Mouse (Mus musculus) lung, embryonic 14.5 days (tissue): ENCODE data around the gene Selenos. TPM values are rescaled to one million over a fixed set of nuclear protein-coding genes. Genes with fewer than 3 reads are reported as not detected.
A peak's percentile ranks its signal among the peaks of the same experiment; 100 is the strongest.

Source experiments
- ATAC-seq: fragments of 200-750 bp; cut with Nextera tagmentation; 2 replicates; pipeline ENCODE4 v1.8.0; 2017; ENCODE audit warnings: mild to moderate bottlenecking, moderate TSS enrichment, moderate library complexity; ENCODE audit not compliant: insufficient read depth
- DNase-seq: peaks from one replicate; pipeline ENCODE4 v3.0.0-alpha.2; 2015
- H3K27ac ChIP-seq: fragments of 300-500 bp; sonication (generic); 2 replicates; pipeline ENCODE4 v1.5.1; 2014; ENCODE audit warnings: low read depth, mild to moderate bottlenecking, moderate library complexity
- H3K27me3 ChIP-seq: fragments of 300-500 bp; sonication (generic); 2 replicates; pipeline ENCODE4 v1.6.1; 2014; ENCODE audit warnings: low read length, control low read depth; ENCODE audit not compliant: insufficient read depth
- H3K36me3 ChIP-seq: fragments of 300-500 bp; sonication (generic); 2 replicates; pipeline ENCODE4 v1.6.1; 2014; ENCODE audit warnings: control low read depth; ENCODE audit not compliant: insufficient read depth
- H3K4me1 ChIP-seq: fragments of 300-500 bp; sonication (generic); 2 replicates; pipeline ENCODE4 v1.6.1; 2014; ENCODE audit warnings: antibody characterized with exemption, control low read depth; ENCODE audit not compliant: insufficient read depth
- H3K4me2 ChIP-seq: fragments of 300-500 bp; sonication (generic); 2 replicates; pipeline ENCODE4 v1.6.1; 2014; ENCODE audit warnings: mild to moderate bottlenecking
- H3K4me3 ChIP-seq: fragments of 300-500 bp; sonication (generic); 2 replicates; pipeline ENCODE4 v1.5.1; 2014; ENCODE audit warnings: low read depth, low read length
- H3K9ac ChIP-seq: fragments of 300-500 bp; sonication (generic); 2 replicates; pipeline ENCODE4 v1.6.1; 2014
- H3K9me3 ChIP-seq: fragments of 300-500 bp; sonication (generic); 2 replicates; pipeline ENCODE4 v1.6.1; 2016; ENCODE audit warnings: low read depth, low read length, control low read depth
- CTCF ChIP-seq: IDR thresholded peaks from 2 replicates; pipeline ENCODE4 v1.5.1; 2016; ENCODE audit warnings: antibody characterized with exemption, low read depth
- WGBS: fragments of 180-500 bp; shearing (Covaris S2); extraction: QIAGEN DNeasy Blood & Tissue Kit; methylation state at CpG from one replicate; pipeline ENCODE4 v1.1.7; 2014; 5-methylcytosine and 5-hydroxymethylcytosine counted together
- polyA plus RNA-seq: library from polyadenylated mRNA; unstranded; fragments of >200 nt; fragmentation: Nextera tagmentation; extraction: Ambion mirVana; gene quantifications from 2 replicates; pipeline ENCODE4 v1.2.1, GENCODE M21; 2014

The Selenos gene
- polyA plus RNA-seq, 1 experiment from 2014 or later, result 95.3 TPM

- no peak within 1 kb of the TSS for H3K27ac ChIP-seq
- peaks cover 3% of the 10 kb centered on the region; the same call in 1 of the 2 replicates for H3K4me1 ChIP-seq
- TF ChIP-seq CTCF, result no peak
- H3K4me3 ChIP-seq, result peak within 1 kb of the TSS; percentile 92
- H3K9ac ChIP-seq, result peak within 1 kb of the TSS; percentile 96; the same call in 1 of the 2 replicates
- peaks cover 16% of the 10 kb centered on the region for H3K36me3 ChIP-seq
- 71% methylated on average over 1 of the region's 1 CpGs for WGBS
- no peak for DNase-seq
- H3K27me3 ChIP-seq, result no peaks in the 10 kb centered on the region
- no peak for ATAC-seq
- peak within 1 kb of the TSS; percentile 94 for H3K4me2 ChIP-seq
- H3K9me3 ChIP-seq, result no peaks in the 10 kb centered on the region
Measured at GRCm38 (mm10) chr7:66058703-66059102, 20.7 kb upstream of the Selenos start, which contains the start of gene Snrpa1. Snrpa1 (plus strand) TSS chr7:66059003.

- H3K9ac ChIP-seq, result peak overlapping the region; percentile 96
- DNase-seq (peak; percentile 94), ATAC-seq (peak; percentile 97)
- WGBS, result under 1% methylated on average over 64 of the region's 64 CpGs
- H3K9me3 ChIP-seq, result no peaks in the 10 kb centered on the region
- peak overlapping the region; percentile 94 for H3K4me2 ChIP-seq
- peak overlapping the region; percentile 75 for H3K27ac ChIP-seq
- peaks cover 30% of the 10 kb centered on the region for H3K36me3 ChIP-seq
- H3K4me1 ChIP-seq, result peaks cover 3% of the 10 kb centered on the region; the same call in 1 of the 2 replicates
- H3K27me3 ChIP-seq, result no peaks in the 10 kb centered on the region
- TF ChIP-seq CTCF, result peak; percentile 26; the same call in 1 of the 2 replicates
- peak overlapping the region; percentile 92 for H3K4me3 ChIP-seq
Measured at GRCm38 (mm10) chr7:66060066-66060956, 19.1 kb upstream of the Selenos start.

- peak overlapping the region; percentile 96 for H3K9ac ChIP-seq
- TF ChIP-seq CTCF, result no peak
- no peak for ATAC-seq
- peak; percentile 10 for DNase-seq
- H3K4me2 ChIP-seq, result peak overlapping the region; percentile 94
- no peaks in the 10 kb centered on the region for H3K9me3 ChIP-seq
- H3K36me3 ChIP-seq, result peaks cover 36% of the 10 kb centered on the region
- peak overlapping the region; percentile 75; the same call in 1 of the 2 replicates for H3K27ac ChIP-seq
- WGBS, result 2% methylated on average over 14 of the region's 14 CpGs
- H3K4me1 ChIP-seq, result peaks cover 3% of the 10 kb centered on the region; the same call in 1 of the 2 replicates
- no peaks in the 10 kb centered on the region for H3K27me3 ChIP-seq
- peak overlapping the region; percentile 92 for H3K4me3 ChIP-seq
Measured at GRCm38 (mm10) chr7:66061057-66061456, 18.4 kb upstream of the Selenos start.

GRCm38 (mm10) chr7:66076411-66076810, 3.0 kb upstream of the Selenos start:
- Histone ChIP-seq H3K9me3 (no peaks in the 10 kb centered on the region), H3K4me3 (no peak overlapping the region), H3K9ac (no peak overlapping the region), H3K27me3 (no peaks in the 10 kb centered on the region), H3K4me1 (peaks cover 8% of the 10 kb centered on the region; the same call in 1 of the 2 replicates), H3K27ac (no peak overlapping the region), H3K4me2 (no peak overlapping the region), H3K36me3 (peaks cover 62% of the 10 kb centered on the region)
- TF ChIP-seq CTCF, result no peak
- DNase-seq (peak; percentile 76), ATAC-seq (no peak)
- WGBS, result 79% methylated on average over 2 of the region's 2 CpGs

GRCm38 (mm10) chr7:66080231-66080613, 773 bp downstream of the Selenos start:
- peak overlapping the region; percentile 80 for H3K9ac ChIP-seq
- no peaks in the 10 kb centered on the region for H3K9me3 ChIP-seq
- WGBS, result 31% methylated on average over 5 of the region's 5 CpGs
- 0 out of 2 replicates have a peak, but pooled peaks have one; percentile 21 for TF ChIP-seq CTCF
- H3K27me3 ChIP-seq, result no peaks in the 10 kb centered on the region
- H3K4me2 ChIP-seq, result peak overlapping the region; percentile 80
- peak overlapping the region; percentile 78 for H3K4me3 ChIP-seq
- peaks cover 63% of the 10 kb centered on the region for H3K36me3 ChIP-seq
- peak; percentile 37 for DNase-seq
- H3K4me1 ChIP-seq, result peaks cover 8% of the 10 kb centered on the region; the same call in 1 of the 2 replicates
- H3K27ac ChIP-seq, result peak overlapping the region; percentile 91
- ATAC-seq, result no peak

- Histone ChIP-seq H3K9me3 (no peaks in the 10 kb centered on the region), H3K4me1 (peaks cover 8% of the 10 kb centered on the region; the same call in 1 of the 2 replicates), H3K27ac (no peak overlapping the region), H3K9ac (no peak overlapping the region), H3K36me3 (peaks cover 75% of the 10 kb centered on the region), H3K4me2 (no peak overlapping the region), H3K27me3 (no peaks in the 10 kb centered on the region), H3K4me3 (no peak overlapping the region)
- DNase-seq, result no peak
- no peak for ATAC-seq
- WGBS, result 83% methylated on average over 6 of the region's 6 CpGs
- no peak for TF ChIP-seq CTCF
Measured at GRCm38 (mm10) chr7:66083757-66084156, 4.3 kb downstream of the Selenos start.

GRCm38 (mm10) chr7:66084546-66084945, 5.1 kb downstream of the Selenos start:
- no peak for TF ChIP-seq CTCF
- H3K27ac ChIP-seq, result no peak overlapping the region
- no peak overlapping the region for H3K9ac ChIP-seq
- no peaks in the 10 kb centered on the region for H3K9me3 ChIP-seq
- H3K4me3 ChIP-seq, result no peak overlapping the region
- 80% methylated on average over 7 of the region's 7 CpGs for WGBS
- no peak overlapping the region for H3K4me2 ChIP-seq
- peak; percentile 4 for DNase-seq
- H3K4me1 ChIP-seq, result peaks cover 8% of the 10 kb centered on the region; the same call in 1 of the 2 replicates
- H3K27me3 ChIP-seq, result no peaks in the 10 kb centered on the region
- no peak for ATAC-seq
- peaks cover 83% of the 10 kb centered on the region for H3K36me3 ChIP-seq
